Mouse (Mus musculus): ENCODE measurements around the gene Alg9. TPM values are rescaled to one million over a fixed set of nuclear protein-coding genes. Genes with fewer than 3 reads are reported as not detected.
A peak's percentile ranks its signal among the peaks of the same experiment; 100 is the strongest.

Gene Alg9
- polyA plus RNA-seq, 1 experiment from 2014 or later = 14.3 TPM

DNA sequence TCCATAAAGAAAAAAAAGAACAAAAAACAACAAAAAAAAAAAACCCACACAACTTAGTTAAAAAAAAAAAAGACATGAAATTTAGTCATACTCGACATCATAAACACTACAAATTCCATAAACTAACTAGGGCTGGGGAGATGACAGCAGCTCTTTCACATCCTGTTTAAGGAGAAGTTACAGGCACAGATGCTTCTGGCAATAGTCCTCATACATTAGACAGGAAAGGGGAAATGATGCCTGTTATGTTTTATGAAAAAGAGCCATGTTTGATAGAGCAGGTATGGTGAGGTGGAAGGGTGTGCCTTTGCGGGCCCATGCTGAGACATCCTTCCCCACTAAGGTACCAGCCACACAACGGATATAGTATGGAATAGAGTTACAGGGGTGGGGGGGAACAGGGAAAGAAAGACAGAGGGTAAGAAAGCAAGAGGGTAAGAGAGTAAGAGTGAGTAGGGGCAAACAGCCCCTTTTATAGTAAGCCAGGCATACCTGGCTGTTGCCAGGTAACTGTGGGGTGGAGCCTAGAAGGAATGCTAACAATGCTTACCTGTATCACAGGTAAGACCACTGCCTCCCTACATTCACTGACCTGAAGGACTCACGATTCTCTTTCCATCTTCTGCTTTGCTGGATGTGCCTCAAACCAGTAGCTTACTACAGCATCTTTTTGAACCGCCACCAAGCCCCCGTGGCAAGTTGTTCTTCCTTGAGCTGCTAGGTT, 13.1 kb upstream of the Alg9 start:
- no peak overlapping the region for H3K4me2 ChIP-seq
- peaks cover 1% of the 10 kb centered on the region; the same call in 1 of the 2 replicates for H3K4me1 ChIP-seq (replicated peaks)
- H3K36me3 ChIP-seq (replicated peaks) = no peaks in the 10 kb centered on the region
- WGBS (ENCODE audit: insufficient replicate concordance) = 54% methylated on average over 6 of the region's 6 CpGs
- no peak for ATAC-seq (ENCODE audit: insufficient read depth)
- no peak overlapping the region for H3K9ac ChIP-seq
- no peak overlapping the region for H3K27ac ChIP-seq (replicated peaks)
- no peaks in the 10 kb centered on the region for H3K9me3 ChIP-seq (replicated peaks)
- no peak overlapping the region for H3K4me3 ChIP-seq (replicated peaks)
- H3K27me3 ChIP-seq = 0 out of 2 replicates have a peak, but pooled peaks cover 5% of the 10 kb centered on the region

DNA sequence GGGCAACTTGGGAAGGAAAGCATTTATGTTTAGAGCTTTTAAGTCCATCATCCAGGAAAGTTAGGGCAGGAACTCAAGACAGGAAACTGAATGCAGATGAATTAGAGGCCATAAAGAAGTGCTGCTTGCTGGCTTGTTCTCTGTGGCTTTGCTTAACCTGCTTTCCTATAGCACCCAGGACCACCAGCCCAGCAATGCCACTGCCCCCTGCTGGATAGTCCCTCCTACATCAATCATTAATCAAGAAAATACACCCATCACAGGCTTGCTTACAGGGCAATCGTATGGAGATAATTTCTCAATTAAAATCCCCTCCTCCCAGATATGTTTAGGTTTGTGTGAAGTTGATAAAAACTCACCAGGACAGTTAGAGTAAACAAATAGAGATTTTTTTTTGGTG, 11.5 kb upstream of the Alg9 start:
- H3K4me1 ChIP-seq (replicated peaks) = peaks cover 8% of the 10 kb centered on the region; the same call in 1 of the 2 replicates
- H3K4me3 ChIP-seq (replicated peaks) = no peak overlapping the region
- no peaks in the 10 kb centered on the region for H3K36me3 ChIP-seq (replicated peaks)
- H3K27ac ChIP-seq (replicated peaks) = no peak overlapping the region
- H3K9me3 ChIP-seq (replicated peaks) = no peaks in the 10 kb centered on the region
- ATAC-seq (ENCODE audit: insufficient read depth) = no peak
- H3K4me2 ChIP-seq = no peak overlapping the region
- WGBS (ENCODE audit: insufficient replicate concordance) = 61% methylated on average over 1 of the region's 1 CpGs
- H3K27me3 ChIP-seq = 0 out of 2 replicates have a peak, but pooled peaks cover 5% of the 10 kb centered on the region
- no peak overlapping the region for H3K9ac ChIP-seq

DNA sequence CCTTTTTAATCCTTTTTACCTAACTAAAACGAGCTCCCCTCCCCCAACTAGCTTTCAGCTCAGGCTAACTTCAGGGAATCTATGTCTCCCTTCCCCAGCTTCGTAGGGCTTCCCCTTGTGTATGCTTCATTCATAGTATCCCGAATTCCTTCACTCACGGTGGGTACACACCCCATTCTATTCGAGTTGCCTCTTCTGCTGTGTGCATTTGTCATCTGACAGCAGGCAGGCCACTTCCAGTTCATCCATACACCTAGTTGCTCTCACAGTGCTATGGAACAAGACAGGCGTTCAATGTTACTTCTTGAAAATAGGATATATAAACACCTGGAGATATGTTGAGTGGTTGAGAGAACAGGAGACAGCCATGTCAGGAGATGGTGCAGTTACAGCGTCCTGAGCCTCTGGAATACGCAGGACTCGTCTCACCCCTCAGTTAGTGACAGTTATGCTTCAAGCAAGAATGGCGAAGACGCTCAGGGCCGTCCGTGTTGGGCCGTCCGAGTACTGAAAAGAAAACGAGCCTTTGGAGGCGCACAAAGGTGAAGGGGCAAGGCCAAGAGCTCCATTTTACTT, 7.2 kb upstream of the Alg9 start:
- ATAC-seq (ENCODE audit: insufficient read depth) = peak; percentile 9
- H3K27ac ChIP-seq (replicated peaks) = peak overlapping the region; percentile 96
- peaks cover 10% of the 10 kb centered on the region for H3K36me3 ChIP-seq (replicated peaks)
- H3K9ac ChIP-seq = peak overlapping the region; percentile 78
- no peaks in the 10 kb centered on the region for H3K27me3 ChIP-seq
- H3K9me3 ChIP-seq (replicated peaks) = no peaks in the 10 kb centered on the region
- peaks cover 28% of the 10 kb centered on the region for H3K4me1 ChIP-seq (replicated peaks)
- H3K4me3 ChIP-seq (replicated peaks) = peak overlapping the region; percentile 83
- H3K4me2 ChIP-seq = peak overlapping the region; percentile 85
- 5% methylated on average over 17 of the region's 17 CpGs for WGBS (ENCODE audit: insufficient replicate concordance)

DNA sequence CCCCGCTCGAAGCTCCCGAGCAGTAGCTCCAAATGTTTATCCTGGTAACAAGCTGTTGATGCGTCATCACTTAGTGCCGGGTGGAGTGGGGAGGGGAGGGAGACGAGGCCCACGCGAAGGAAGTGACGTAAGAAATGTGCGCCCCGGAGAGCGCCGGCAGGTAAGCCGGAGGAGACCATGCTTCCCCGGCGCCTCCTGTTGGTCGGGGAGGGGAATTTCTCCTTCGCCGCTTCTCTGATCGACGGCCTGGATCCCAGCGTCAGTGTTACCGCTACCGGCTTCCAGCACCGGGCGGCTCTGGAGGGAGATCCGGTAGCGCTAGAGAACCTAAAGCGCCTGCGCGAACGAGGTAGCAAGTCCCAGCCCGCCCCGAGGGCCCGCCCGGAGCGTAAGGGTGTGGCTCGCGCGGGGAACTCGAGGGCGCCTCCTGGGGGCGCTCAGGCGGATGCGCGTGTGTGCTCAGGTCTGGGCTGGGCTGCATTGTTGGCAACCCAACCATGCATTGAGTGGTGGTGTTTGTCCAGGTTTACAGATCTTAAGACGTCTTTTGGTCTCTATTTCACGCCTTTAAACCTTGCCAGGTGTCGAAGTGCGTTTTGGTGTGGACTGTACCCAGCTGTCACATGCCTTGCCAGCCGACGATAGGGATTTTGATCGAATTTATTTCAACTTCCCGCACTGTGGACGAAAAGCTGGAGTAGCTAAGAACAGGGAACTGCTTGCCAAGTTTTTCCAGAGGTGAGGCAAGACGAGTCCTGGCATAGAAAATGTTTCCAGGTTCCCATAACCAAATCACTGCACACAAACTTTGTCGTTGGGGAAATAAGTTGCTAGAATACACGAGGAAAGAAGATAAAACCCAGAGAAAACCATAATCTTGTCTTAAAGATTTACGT, 6.5 kb upstream of the Alg9 start, which contains the start of gene Fdxacb1:
TSS of gene Fdxacb1 (plus strand) at position 130 of the 896 bp plus-strand sequence.
- 3% methylated on average over 59 of the region's 59 CpGs for WGBS (ENCODE audit: insufficient replicate concordance)
- H3K4me2 ChIP-seq = peak within 1 kb of the TSS; percentile 85
- H3K4me3 ChIP-seq (replicated peaks) = peak within 1 kb of the TSS; percentile 83
- no peaks in the 10 kb centered on the region for H3K27me3 ChIP-seq
- no peaks in the 10 kb centered on the region for H3K9me3 ChIP-seq (replicated peaks)
- peaks cover 12% of the 10 kb centered on the region for H3K36me3 ChIP-seq (replicated peaks)
- peak within 1 kb of the TSS; percentile 78 for H3K9ac ChIP-seq
- peak within 1 kb of the TSS; percentile 96 for H3K27ac ChIP-seq (replicated peaks)
- peak; percentile 97 for ATAC-seq (ENCODE audit: insufficient read depth)
- H3K4me1 ChIP-seq (replicated peaks) = peaks cover 35% of the 10 kb centered on the region

DNA sequence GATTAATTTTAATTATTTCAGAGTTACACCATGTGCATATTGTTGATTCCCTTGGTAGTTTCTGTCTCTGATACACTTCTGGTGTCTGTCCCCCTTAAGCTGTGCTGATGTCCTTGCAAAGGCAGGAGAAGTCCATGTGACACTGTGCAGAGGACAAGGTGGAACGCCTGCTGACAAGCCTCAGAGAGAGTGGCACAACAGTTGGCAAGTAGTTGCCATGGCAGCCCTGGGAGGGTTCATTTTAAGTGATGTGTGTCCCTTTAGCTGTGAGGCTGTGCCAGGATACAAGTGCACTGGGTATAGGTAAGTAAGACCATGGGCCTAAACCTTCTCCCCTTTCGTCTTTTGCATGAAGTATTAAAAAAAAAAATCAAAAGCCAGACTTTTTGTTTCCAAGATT, 4.8 kb upstream of the Alg9 start:
- H3K4me1 ChIP-seq (replicated peaks) = peaks cover 51% of the 10 kb centered on the region
- peaks cover 12% of the 10 kb centered on the region for H3K36me3 ChIP-seq (replicated peaks)
- H3K9ac ChIP-seq = no peak overlapping the region
- no peak for ATAC-seq (ENCODE audit: insufficient read depth)
- no peak overlapping the region for H3K4me2 ChIP-seq
- no peaks in the 10 kb centered on the region for H3K27me3 ChIP-seq
- H3K9me3 ChIP-seq (replicated peaks) = no peaks in the 10 kb centered on the region
- no peak overlapping the region for H3K4me3 ChIP-seq (replicated peaks)
- H3K27ac ChIP-seq (replicated peaks) = peak overlapping the region; percentile 19; the same call in 1 of the 2 replicates
- WGBS (ENCODE audit: insufficient replicate concordance) = 73% methylated on average over 2 of the region's 2 CpGs

DNA sequence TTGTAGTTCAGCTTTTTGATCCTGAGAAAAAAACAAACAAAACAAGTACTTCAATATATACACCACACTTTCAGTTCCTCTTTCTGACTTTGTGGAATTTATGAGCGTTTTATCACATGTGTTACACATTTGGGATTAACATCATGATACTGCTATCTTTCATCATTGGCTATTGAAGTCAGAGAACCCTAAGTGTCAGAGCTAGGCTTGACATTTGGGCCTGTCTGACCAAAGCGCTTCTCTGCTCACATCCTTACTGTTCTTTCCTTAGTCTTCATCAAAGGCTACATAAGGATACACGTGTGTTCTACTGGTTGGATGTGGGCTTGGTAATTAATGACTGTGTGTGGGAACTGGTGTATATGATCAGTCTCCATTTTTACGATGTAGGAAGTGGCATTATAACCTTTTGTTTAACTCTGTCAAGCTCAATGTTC, 775 bp upstream of the Alg9 start:
- H3K9ac ChIP-seq = no peak overlapping the region
- ATAC-seq (ENCODE audit: insufficient read depth) = no peak
- peak overlapping the region; percentile 88; the same call in 1 of the 2 replicates for H3K4me3 ChIP-seq (replicated peaks)
- H3K4me1 ChIP-seq (replicated peaks) = peaks cover 50% of the 10 kb centered on the region
- no peaks in the 10 kb centered on the region for H3K27me3 ChIP-seq
- no peaks in the 10 kb centered on the region for H3K9me3 ChIP-seq (replicated peaks)
- 43% methylated on average over 4 of the region's 4 CpGs for WGBS (ENCODE audit: insufficient replicate concordance)
- H3K36me3 ChIP-seq (replicated peaks) = peaks cover 16% of the 10 kb centered on the region
- H3K27ac ChIP-seq (replicated peaks) = peak overlapping the region; percentile 55
- peak overlapping the region; percentile 92 for H3K4me2 ChIP-seq

DNA sequence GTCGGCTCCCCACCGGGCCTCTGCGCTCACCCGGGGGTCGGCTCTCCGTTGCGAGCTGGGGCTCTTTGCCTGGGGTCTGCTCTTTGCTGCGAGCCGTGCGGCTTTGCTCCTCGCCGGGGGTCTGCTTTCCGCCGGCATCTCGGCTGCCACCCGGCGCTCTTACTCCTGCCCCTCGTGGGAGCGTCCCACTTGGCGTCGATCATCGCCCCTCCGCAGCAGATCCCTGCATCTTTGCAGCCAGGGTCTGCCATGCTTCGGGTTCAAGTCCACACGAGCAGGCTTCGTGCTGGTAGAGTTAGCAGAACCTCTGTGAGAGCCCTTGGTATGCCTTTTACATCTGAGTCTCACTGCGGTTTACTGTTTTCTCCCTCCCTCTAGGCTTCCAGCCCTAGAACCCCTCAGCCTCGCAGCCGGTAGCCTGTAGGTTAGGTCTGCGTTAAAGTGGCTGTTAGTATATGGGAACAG, 875 bp downstream of the Alg9 start:
- under 1% methylated on average over 30 of the region's 30 CpGs for WGBS (ENCODE audit: insufficient replicate concordance)

DNA sequence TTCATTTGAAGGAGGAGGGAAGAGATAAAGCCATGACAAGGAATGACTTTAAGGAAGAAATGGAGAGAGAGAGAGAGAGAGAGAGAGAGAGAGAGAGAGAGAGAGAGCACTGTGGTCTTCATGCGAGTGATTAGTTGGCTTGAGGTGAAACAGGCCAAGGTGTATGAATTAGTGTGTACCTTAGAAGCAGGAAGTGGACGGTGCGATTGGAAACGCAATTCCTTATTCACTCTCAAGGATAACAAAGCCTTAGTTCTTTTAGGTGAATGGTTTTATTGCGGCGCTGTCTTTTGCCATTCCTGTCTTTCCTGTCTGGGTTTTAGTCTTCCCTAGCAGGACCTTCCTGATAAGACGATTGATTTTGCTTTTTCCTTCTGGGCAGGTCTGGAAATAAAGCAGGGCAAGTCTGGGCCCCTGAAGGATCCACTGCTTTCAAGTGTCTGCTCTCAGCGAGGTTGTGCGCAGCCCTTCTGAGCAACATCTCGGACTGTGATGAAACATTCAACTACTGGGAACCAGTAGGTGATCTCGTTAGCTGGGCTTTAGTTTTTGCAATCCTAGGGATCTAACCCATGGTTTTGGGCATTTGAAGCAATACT, 1.4 kb downstream of the Alg9 start:
- no peak for ATAC-seq (ENCODE audit: insufficient read depth)
- Histone ChIP-seq H3K4me1 (replicated peaks) (peaks cover 40% of the 10 kb centered on the region), H3K4me2 (peak overlapping the region; percentile 92), H3K9me3 (replicated peaks) (no peaks in the 10 kb centered on the region), H3K27me3 (no peaks in the 10 kb centered on the region), H3K9ac (peak overlapping the region; percentile 92), H3K4me3 (replicated peaks) (peak overlapping the region; percentile 88), H3K36me3 (replicated peaks) (peaks cover 37% of the 10 kb centered on the region), H3K27ac (replicated peaks) (no peak overlapping the region; the same call in 1 of the 2 replicates)
- WGBS (ENCODE audit: insufficient replicate concordance) = 49% methylated on average over 11 of the region's 11 CpGs

More for the DNA sequence above, 875 bp downstream of the Alg9 start:
- peak overlapping the region; percentile 88 for H3K4me3 ChIP-seq (replicated peaks)
- peak overlapping the region; percentile 92 for H3K4me2 ChIP-seq
- H3K27me3 ChIP-seq = no peaks in the 10 kb centered on the region
- H3K9me3 ChIP-seq (replicated peaks) = no peaks in the 10 kb centered on the region
- H3K27ac ChIP-seq (replicated peaks) = peak overlapping the region; percentile 78
- peaks cover 31% of the 10 kb centered on the region for H3K36me3 ChIP-seq (replicated peaks)
- peaks cover 40% of the 10 kb centered on the region for H3K4me1 ChIP-seq (replicated peaks)
- peak; percentile 45 for ATAC-seq (ENCODE audit: insufficient read depth)
- peak overlapping the region; percentile 92 for H3K9ac ChIP-seq

DNA sequence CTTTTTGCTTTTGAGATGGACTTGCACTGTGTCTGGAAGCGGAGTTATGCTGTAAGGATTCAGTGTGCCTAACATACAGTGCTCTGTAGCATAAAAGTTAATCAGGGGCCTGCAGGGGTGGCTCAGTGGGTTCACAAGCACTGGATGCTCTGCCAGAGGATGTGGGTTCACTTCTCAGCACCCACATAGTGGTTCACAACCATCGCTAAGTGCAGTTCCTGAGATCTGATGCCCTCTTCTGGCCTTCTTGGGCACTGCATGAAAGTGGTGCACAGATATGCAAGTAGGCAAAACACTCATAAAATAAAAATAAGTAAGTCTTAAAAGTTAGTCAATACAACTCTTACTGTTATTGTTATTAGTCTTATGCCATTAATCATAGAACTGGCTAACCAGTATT, 7.3 kb downstream of the Alg9 start:
- H3K9me3 ChIP-seq (replicated peaks) = no peaks in the 10 kb centered on the region
- H3K36me3 ChIP-seq (replicated peaks) = peaks cover 68% of the 10 kb centered on the region
- H3K4me2 ChIP-seq = no peak overlapping the region
- H3K9ac ChIP-seq = no peak overlapping the region
- no peak overlapping the region for H3K27ac ChIP-seq (replicated peaks)
- H3K27me3 ChIP-seq = no peaks in the 10 kb centered on the region
- H3K4me3 ChIP-seq (replicated peaks) = no peak overlapping the region
- no peak for ATAC-seq (ENCODE audit: insufficient read depth)
- 65% methylated on average over 2 of the region's 2 CpGs for WGBS (ENCODE audit: insufficient replicate concordance)
- no peaks in the 10 kb centered on the region for H3K4me1 ChIP-seq (replicated peaks)

DNA sequence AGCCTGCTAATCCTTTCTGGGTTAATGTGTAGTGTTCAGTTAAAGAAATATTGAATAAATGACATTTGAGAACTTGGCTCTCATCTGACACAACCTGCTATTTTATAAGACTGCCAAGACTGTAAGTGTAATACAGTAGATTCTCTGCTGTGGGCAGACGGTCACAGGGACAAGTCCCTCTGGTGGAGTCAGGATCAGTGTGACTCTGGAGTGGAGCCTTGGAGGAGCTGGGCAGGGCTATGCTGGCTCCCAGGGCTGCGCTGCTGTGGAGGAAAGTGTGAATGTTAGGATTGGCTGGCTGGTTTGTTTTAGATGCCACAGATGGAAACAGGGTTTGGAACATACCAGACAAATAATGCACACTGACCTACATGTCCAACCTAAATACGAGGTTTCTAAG, 20.4 kb downstream of the Alg9 start:
- Histone ChIP-seq H3K4me1 (replicated peaks) (no peaks in the 10 kb centered on the region), H3K9me3 (replicated peaks) (no peaks in the 10 kb centered on the region), H3K36me3 (replicated peaks) (peaks cover 36% of the 10 kb centered on the region), H3K9ac (no peak overlapping the region), H3K27me3 (no peaks in the 10 kb centered on the region), H3K4me3 (replicated peaks) (no peak overlapping the region), H3K4me2 (no peak overlapping the region), H3K27ac (replicated peaks) (no peak overlapping the region)
- WGBS (ENCODE audit: insufficient replicate concordance) = 72% methylated on average over 3 of the region's 3 CpGs
- ATAC-seq (ENCODE audit: insufficient read depth) = no peak

All from liver, embryonic 15.5 days (tissue).